Mouse (Mus musculus): Measurements from ENCODE around the gene Gm47841.

GRCm38 (mm10) chr15:101002466-101002865 lies 44.7 kb downstream of the Gm47841 start:
- TF ChIP-seq EP300 (IDR thresholded peaks at IDR 0.05; ENCODE audit: low read depth in 1 of 2, low read length in 2 of 2) (no peak), POLR2A (IDR thresholded peaks at IDR 0.05; ENCODE audit: control insufficient read depth in 1 of 2, insufficient read depth in 1 of 2, low read depth in 1 of 2, low read length in 2 of 2, poor library complexity in 1 of 2) (no peak), CHD1 (IDR thresholded peaks at IDR 0.05; ENCODE audit: low read depth, low read length) (no peak), ZMIZ1 (IDR thresholded peaks at IDR 0.05; ENCODE audit: low read depth, low read length) (no peak), CTCF (IDR thresholded peaks at IDR 0.05 in 2 of 3, conservative IDR thresholded peaks at IDR 0.05 in 1 of 3; ENCODE audit: control insufficient read depth in 1 of 3, insufficient read depth in 1 of 3, low read depth in 2 of 3, low read length in 3 of 3, poor library complexity in 1 of 3, severe bottlenecking in 1 of 3) (no peak), CHD2 (IDR thresholded peaks at IDR 0.05; ENCODE audit: low read length) (no peak), MAFK (IDR thresholded peaks at IDR 0.05; ENCODE audit: borderline replicate concordance, low read depth, low read length) (no peak), ZKSCAN1 (IDR thresholded peaks at IDR 0.05; ENCODE audit: low read depth, low read length) (no peak), KAT2A (conservative IDR thresholded peaks at IDR 0.05; ENCODE audit: low read depth, low read length) (no peak), MEF2A (IDR thresholded peaks at IDR 0.05; ENCODE audit: extremely low read depth, insufficient replicate concordance, low read depth, low read length, poor library complexity, severe bottlenecking) (no peak), JUND (IDR thresholded peaks at IDR 0.05; ENCODE audit: low read depth, low read length) (no peak), TAL1 (IDR thresholded peaks at IDR 0.05; ENCODE audit: low read length) (no peak), POLR2AphosphoS2 (IDR thresholded peaks at IDR 0.05; ENCODE audit: low read length) (no peak)
